Comparison of ENCODE assay signal across 8 mouse cellular contexts in genomic region chr1:42261800-42262199, GRCm38 (mm10).
DNase-seq lines count a peak whose midpoint lies in the region; ATAC-seq and TF ChIP-seq lines count a peak whose summit lies in the region.

No protein-coding gene starts in this region.

- no peaks in the 10 kb centered on the region for H3K27me3 ChIP-seq in heart, embryonic 15.5 days
- no peaks in the 10 kb centered on the region for H3K27me3 ChIP-seq in embryonic facial prominence, embryonic 12.5 days
- no peaks in the 10 kb centered on the region for H3K27me3 ChIP-seq in midbrain, postnatal 0 days (ENCODE audit: insufficient read depth, low read length)

- H3K9me3 ChIP-seq in heart, embryonic 15.5 days (replicated peaks), result no peaks in the 10 kb centered on the region
- H3K9me3 ChIP-seq in embryonic facial prominence, embryonic 12.5 days, result no peaks in the 10 kb centered on the region
- H3K9me3 ChIP-seq in midbrain, postnatal 0 days (ENCODE audit: low read length), result no peaks in the 10 kb centered on the region

- 8% methylated on average over 13 of the region's 13 CpGs for WGBS in heart, embryonic 15.5 days
- WGBS in embryonic facial prominence, embryonic 12.5 days, result 3% methylated on average over 13 of the region's 13 CpGs
- WGBS in midbrain, postnatal 0 days, result 3% methylated on average over 13 of the region's 13 CpGs

- no peak overlapping the region for H3K9ac ChIP-seq in heart, embryonic 15.5 days
- H3K9ac ChIP-seq in embryonic facial prominence, embryonic 12.5 days, result peak overlapping the region; percentile 44; the same call in 1 of the 2 replicates
- peak overlapping the region; percentile 54 for H3K9ac ChIP-seq in midbrain, postnatal 0 days (replicated peaks; ENCODE audit: low read length, poor library complexity, severe bottlenecking)

- H3K4me3 ChIP-seq in heart, embryonic 15.5 days, result peak overlapping the region; percentile 24
- H3K4me3 ChIP-seq in embryonic facial prominence, embryonic 12.5 days, result peak overlapping the region; percentile 22; the same call in 1 of the 2 replicates
- H3K4me3 ChIP-seq in midbrain, postnatal 0 days (ENCODE audit: low read depth, low read length), result peak overlapping the region; percentile 32

- intact Hi-C loops in left cerebral cortex, postnatal 14 days (cut with DNase I), result loop anchor here (5.0 kb wide), 1 partner anchor 276 kb away; no protein-coding TSS in a partner anchor

- no peak for DNase-seq in heart, adult 9 months (ENCODE audit: low spot score in 2 of 2)
- peak; percentile 27 for DNase-seq in kidney, adult 9 months
- no peak for DNase-seq in midbrain, postnatal 0 days (ENCODE audit: low spot score)
- no peak for DNase-seq in thymus, postnatal 25 days
- no peak for DNase-seq in left cerebral cortex, postnatal 14 days (ENCODE audit: low spot score in 2 of 2)
- DNase-seq in frontal cortex, postnatal 14 days (ENCODE audit: low spot score in 2 of 2), result no peak

- H3K36me3 ChIP-seq in heart, embryonic 15.5 days, result no peaks in the 10 kb centered on the region
- no peaks in the 10 kb centered on the region for H3K36me3 ChIP-seq in embryonic facial prominence, embryonic 12.5 days
- H3K36me3 ChIP-seq in midbrain, postnatal 0 days (ENCODE audit: insufficient read depth, low read length), result no peaks in the 10 kb centered on the region

- TF ChIP-seq CTCF in midbrain, postnatal 0 days (IDR thresholded peaks at IDR 0.05), result no peak

- ATAC-seq in heart, embryonic 15.5 days (replicated peaks; ENCODE audit: insufficient number of reproducible peaks, insufficient read depth, low FRiP score, low read depth), result no peak
- ATAC-seq in embryonic facial prominence, embryonic 12.5 days (ENCODE audit: insufficient number of reproducible peaks, insufficient read depth, low FRiP score, low TSS enrichment), result peak; percentile 35; the same call in 1 of the 2 replicates
- 0 out of 2 replicates have a peak, but pooled peaks have one; percentile 10 for ATAC-seq in midbrain, postnatal 0 days (ENCODE audit: low FRiP score)

- H3K27ac ChIP-seq in heart, embryonic 15.5 days, result no peak overlapping the region
- H3K27ac ChIP-seq in embryonic facial prominence, embryonic 12.5 days, result peak overlapping the region; percentile 56
- peak overlapping the region; percentile 74 for H3K27ac ChIP-seq in midbrain, postnatal 0 days (ENCODE audit: low read depth, low read length)

- peak overlapping the region; percentile 58 for H3K4me2 ChIP-seq in heart, embryonic 15.5 days
- H3K4me2 ChIP-seq in embryonic facial prominence, embryonic 12.5 days (replicated peaks), result peak overlapping the region; percentile 44
- peak overlapping the region; percentile 58 for H3K4me2 ChIP-seq in midbrain, postnatal 0 days (ENCODE audit: low read depth, low read length, poor library complexity, severe bottlenecking)

- peaks cover 5% of the 10 kb centered on the region; the same call in 1 of the 2 replicates for H3K4me1 ChIP-seq in heart, embryonic 15.5 days (replicated peaks)
- peaks cover 16% of the 10 kb centered on the region; the same call in 1 of the 2 replicates for H3K4me1 ChIP-seq in embryonic facial prominence, embryonic 12.5 days
- peaks cover 4% of the 10 kb centered on the region; the same call in 1 of the 2 replicates for H3K4me1 ChIP-seq in midbrain, postnatal 0 days (ENCODE audit: insufficient read depth, low read length)
